Mouse (Mus musculus) stomach, postnatal 0 days (tissue): ENCODE measurements around the gene Zbtb7b.

ENCODE experiments used
- CTCF ChIP-seq: IDR thresholded peaks from 2 replicates; pipeline ENCODE4 v1.5.1; 2016; ENCODE audit warnings: antibody characterized with exemption, low read depth, mild to moderate bottlenecking, moderate library complexity
- EP300 ChIP-seq: optimal IDR thresholded peaks from 2 replicates; pipeline ENCODE3; 2016; ENCODE audit warnings: antibody characterized with exemption

GRCm38 (mm10) chr3:89354816-89355511, 39.6 kb downstream of the Zbtb7b start:
- no peak for TF ChIP-seq EP300
- TF ChIP-seq CTCF = peak; percentile 94
